Mouse (Mus musculus): ENCODE results near the gene Zfhx3. TPM values are rescaled to one million over a fixed set of nuclear protein-coding genes. Genes with fewer than 3 reads are reported as not detected.

Gene Zfhx3
- polyA plus RNA-seq, 1 experiment from 2014 or later, result 8.2 TPM

DNA sequence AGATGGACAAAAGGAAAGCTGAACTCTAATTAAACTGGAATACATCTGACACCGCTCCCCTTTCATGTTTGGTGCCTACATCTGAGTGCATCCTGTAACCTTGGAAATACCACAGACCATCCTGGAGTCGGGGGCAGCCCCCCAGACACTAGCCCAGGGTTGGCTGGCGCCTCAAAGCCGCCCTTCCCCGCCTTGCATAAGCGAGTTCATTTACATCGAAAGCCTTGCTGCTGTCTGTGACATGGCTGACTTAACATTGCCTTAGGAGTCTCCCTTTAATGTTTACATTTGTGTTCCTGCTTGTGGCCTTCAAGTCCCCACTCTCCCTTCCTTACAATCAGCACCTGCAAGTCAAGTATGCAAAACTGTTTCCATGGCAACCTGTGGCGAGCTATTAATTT is 876.8 kb downstream of the Zfhx3 start:
- 17% methylated on average over 8 of the region's 8 CpGs for WGBS
- TF ChIP-seq CTCF (IDR thresholded peaks at IDR 0.05) (no peak), EP300 (IDR thresholded peaks at IDR 0.05) (no peak)

DNA sequence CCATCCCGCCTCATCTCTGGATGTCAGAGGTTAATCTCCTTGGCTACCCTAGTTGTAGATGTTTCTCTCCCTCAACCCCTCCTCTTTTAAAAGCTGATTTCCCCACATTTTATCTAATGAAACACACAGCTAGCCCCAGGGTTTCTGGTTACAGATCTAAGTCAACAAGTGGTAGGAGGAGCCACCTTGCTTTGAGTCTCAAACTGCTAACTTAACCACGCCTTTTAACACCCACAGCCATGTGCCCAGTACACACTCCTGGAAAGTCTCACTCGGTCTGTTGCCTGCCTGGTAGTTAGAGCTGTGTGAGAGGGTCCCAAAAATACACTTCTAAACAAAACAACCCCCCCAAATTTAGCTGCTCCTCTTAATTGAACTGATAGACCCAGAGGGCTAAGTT is 877.4 kb downstream of the Zfhx3 start:
- DNase-seq (ENCODE audit: low spot score) (peak; percentile 78), ATAC-seq (peak; percentile 60)
- Histone ChIP-seq H3K4me2 (replicated peaks; ENCODE audit: low read depth, low read length) (peak overlapping the region; percentile 46; the same call in 1 of the 2 replicates), H3K4me3 (ENCODE audit: low read depth, low read length) (no peak overlapping the region), H3K9me3 (ENCODE audit: low read length) (no peaks in the 10 kb centered on the region), H3K36me3 (ENCODE audit: insufficient read depth, low read length) (no peaks in the 10 kb centered on the region), H3K27ac (ENCODE audit: low read length) (no peak overlapping the region; the same call in 1 of the 2 replicates), H3K4me1 (ENCODE audit: insufficient read depth, low read depth, low read length) (peaks cover 23% of the 10 kb centered on the region; the same call in 1 of the 2 replicates), H3K9ac (replicated peaks; ENCODE audit: low read depth) (no peak overlapping the region), H3K27me3 (replicated peaks; ENCODE audit: insufficient read depth, low read length) (no peaks in the 10 kb centered on the region)
- 10% methylated on average over 3 of the region's 3 CpGs for WGBS
- TF ChIP-seq EP300 (IDR thresholded peaks at IDR 0.05), result no peak
- TF ChIP-seq CTCF (IDR thresholded peaks at IDR 0.05), result no peak

More for the DNA sequence above, 876.8 kb downstream of the Zfhx3 start:
- no peak overlapping the region for H3K27ac ChIP-seq (ENCODE audit: low read length)
- H3K27me3 ChIP-seq (replicated peaks; ENCODE audit: insufficient read depth, low read length), result no peaks in the 10 kb centered on the region
- ATAC-seq (0 out of 2 replicates have a peak, but pooled peaks have one; percentile 21), DNase-seq (ENCODE audit: low spot score) (peak; percentile 82)
- H3K36me3 ChIP-seq (ENCODE audit: insufficient read depth, low read length), result no peaks in the 10 kb centered on the region
- H3K9me3 ChIP-seq (ENCODE audit: low read length), result no peaks in the 10 kb centered on the region
- H3K4me3 ChIP-seq (ENCODE audit: low read depth, low read length), result no peak overlapping the region
- no peak overlapping the region for H3K9ac ChIP-seq (replicated peaks; ENCODE audit: low read depth)
- H3K4me2 ChIP-seq (replicated peaks; ENCODE audit: low read depth, low read length), result no peak overlapping the region
- H3K4me1 ChIP-seq (ENCODE audit: insufficient read depth, low read depth, low read length), result peaks cover 23% of the 10 kb centered on the region; the same call in 1 of the 2 replicates

DNA sequence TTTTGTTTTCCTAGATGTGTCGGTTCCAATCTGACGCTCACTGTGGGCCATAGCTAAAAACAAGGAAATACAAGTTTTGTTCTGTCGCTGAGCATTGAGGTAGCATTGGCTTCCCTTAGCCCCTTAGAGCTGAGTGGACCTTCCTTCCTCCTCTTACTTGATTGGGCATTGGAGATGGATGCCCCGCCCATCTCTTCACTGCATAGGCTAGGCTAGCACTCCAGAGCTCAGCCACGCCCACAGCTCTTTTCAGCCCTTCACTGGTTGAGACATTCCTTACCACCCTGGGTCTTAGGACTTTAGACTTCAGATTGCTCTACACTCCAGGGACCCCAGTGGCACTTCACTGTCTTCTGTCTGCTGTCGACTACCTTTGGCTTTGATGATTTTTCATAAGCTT is 878.2 kb downstream of the Zfhx3 start:
- no peak overlapping the region for H3K9ac ChIP-seq (replicated peaks; ENCODE audit: low read depth)
- no peak for TF ChIP-seq EP300 (IDR thresholded peaks at IDR 0.05)
- 18% methylated on average over 6 of the region's 6 CpGs for WGBS

DNA sequence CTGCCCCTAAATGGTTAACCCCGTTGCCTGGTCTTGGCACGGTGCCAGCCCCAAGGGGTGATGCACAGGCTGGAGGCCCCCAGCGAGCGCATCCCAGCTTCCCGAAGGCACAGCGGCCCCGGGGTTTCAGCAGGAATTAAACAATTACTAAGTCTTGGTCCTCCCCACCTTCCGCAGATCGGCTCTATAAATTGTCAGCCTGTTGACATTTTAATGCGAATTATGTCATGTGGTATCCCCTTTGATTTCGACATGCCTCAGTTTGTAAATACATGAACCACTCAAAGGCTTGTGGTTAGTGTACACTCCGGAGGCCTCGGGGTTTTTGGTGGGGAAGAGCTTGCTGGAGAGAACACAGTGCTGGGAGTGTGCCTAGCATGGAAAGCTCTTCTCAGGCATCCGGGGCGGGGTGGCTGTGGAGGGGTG is 880.4 kb downstream of the Zfhx3 start:
- Histone ChIP-seq H3K36me3 (ENCODE audit: insufficient read depth, low read length) (no peaks in the 10 kb centered on the region), H3K9ac (replicated peaks; ENCODE audit: low read depth) (no peak overlapping the region), H3K27me3 (replicated peaks; ENCODE audit: insufficient read depth, low read length) (no peaks in the 10 kb centered on the region), H3K27ac (ENCODE audit: low read length) (peak overlapping the region; percentile 43; the same call in 1 of the 2 replicates), H3K4me2 (replicated peaks; ENCODE audit: low read depth, low read length) (peak overlapping the region; percentile 37; the same call in 1 of the 2 replicates), H3K9me3 (ENCODE audit: low read length) (no peaks in the 10 kb centered on the region), H3K4me1 (ENCODE audit: insufficient read depth, low read depth, low read length) (peaks cover 31% of the 10 kb centered on the region; the same call in 1 of the 2 replicates), H3K4me3 (ENCODE audit: low read depth, low read length) (no peak overlapping the region)
- 9% methylated on average over 15 of the region's 15 CpGs for WGBS
- DNase-seq (ENCODE audit: low spot score) (peak; percentile 89), ATAC-seq (peak; percentile 67)
- TF ChIP-seq CTCF (IDR thresholded peaks at IDR 0.05) (no peak), EP300 (IDR thresholded peaks at IDR 0.05) (peak; percentile 44; the same call in 1 of the 2 replicates)

More for the DNA sequence above, 878.2 kb downstream of the Zfhx3 start:
- ATAC-seq, result peak; percentile 90
- peak; percentile 92 for DNase-seq (ENCODE audit: low spot score)
- Histone ChIP-seq H3K9me3 (ENCODE audit: low read length) (no peaks in the 10 kb centered on the region), H3K27me3 (replicated peaks; ENCODE audit: insufficient read depth, low read length) (no peaks in the 10 kb centered on the region), H3K36me3 (ENCODE audit: insufficient read depth, low read length) (no peaks in the 10 kb centered on the region), H3K4me1 (ENCODE audit: insufficient read depth, low read depth, low read length) (peaks cover 23% of the 10 kb centered on the region; the same call in 1 of the 2 replicates), H3K4me3 (ENCODE audit: low read depth, low read length) (peak overlapping the region; percentile 12; the same call in 1 of the 2 replicates), H3K27ac (ENCODE audit: low read length) (peak overlapping the region; percentile 38; the same call in 1 of the 2 replicates), H3K4me2 (replicated peaks; ENCODE audit: low read depth, low read length) (peak overlapping the region; percentile 46)

DNA sequence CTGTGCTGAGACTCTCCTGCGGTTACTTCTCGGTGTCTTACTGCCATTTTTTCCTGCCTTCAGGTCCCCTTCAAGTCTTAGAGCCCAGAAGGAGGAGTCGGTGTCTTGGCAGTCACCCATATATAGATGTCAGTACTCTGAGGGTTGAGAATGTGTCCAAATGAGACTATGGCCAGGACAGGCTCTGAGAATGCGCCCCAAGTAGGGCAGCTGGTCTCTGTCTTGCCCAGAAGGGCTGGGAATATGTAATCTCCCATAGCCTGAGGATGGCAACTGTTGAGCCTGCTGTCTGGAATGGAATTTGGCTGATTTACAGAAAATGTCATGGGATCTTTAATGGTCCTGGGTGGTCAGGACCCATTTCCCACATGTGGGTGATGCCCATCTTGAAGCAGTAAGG is 881.6 kb downstream of the Zfhx3 start:
- Histone ChIP-seq H3K9ac (replicated peaks; ENCODE audit: low read depth) (no peak overlapping the region), H3K9me3 (ENCODE audit: low read length) (no peaks in the 10 kb centered on the region), H3K4me1 (ENCODE audit: insufficient read depth, low read depth, low read length) (peaks cover 30% of the 10 kb centered on the region; the same call in 1 of the 2 replicates), H3K4me2 (replicated peaks; ENCODE audit: low read depth, low read length) (no peak overlapping the region), H3K27me3 (replicated peaks; ENCODE audit: insufficient read depth, low read length) (no peaks in the 10 kb centered on the region), H3K4me3 (ENCODE audit: low read depth, low read length) (no peak overlapping the region), H3K36me3 (ENCODE audit: insufficient read depth, low read length) (no peaks in the 10 kb centered on the region), H3K27ac (ENCODE audit: low read length) (no peak overlapping the region)
- WGBS, result 77% methylated on average over 4 of the region's 4 CpGs
- DNase-seq (ENCODE audit: low spot score), result peak; percentile 27
- ATAC-seq, result no peak
- TF ChIP-seq EP300 (IDR thresholded peaks at IDR 0.05) (no peak), CTCF (IDR thresholded peaks at IDR 0.05) (no peak)

DNA sequence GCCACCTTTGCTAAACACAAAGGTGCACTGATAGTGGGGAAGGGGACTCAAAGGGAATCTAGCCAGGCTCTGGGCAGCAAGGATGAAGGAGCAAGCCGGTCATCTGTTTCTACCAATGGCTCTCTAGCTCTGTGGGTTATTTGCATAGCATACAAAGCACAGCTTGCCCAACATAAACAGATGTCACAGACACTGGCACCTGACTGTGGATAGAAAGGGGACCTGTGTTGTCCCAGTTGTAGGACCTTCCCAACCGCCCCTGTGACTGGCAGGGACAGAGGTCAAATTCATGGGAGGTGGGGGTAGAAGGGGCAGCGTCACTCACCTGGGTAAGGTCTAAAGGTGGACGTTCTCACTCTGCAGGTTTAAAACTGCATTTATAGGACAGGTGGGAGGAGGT is 884.0 kb downstream of the Zfhx3 start:
- no peak overlapping the region for H3K4me3 ChIP-seq (ENCODE audit: low read depth, low read length)
- no peak overlapping the region for H3K9ac ChIP-seq (replicated peaks; ENCODE audit: low read depth)
- ATAC-seq (no peak), DNase-seq (ENCODE audit: low spot score) (no peak)
- H3K36me3 ChIP-seq (ENCODE audit: insufficient read depth, low read length), result no peaks in the 10 kb centered on the region
- peaks cover 22% of the 10 kb centered on the region; the same call in 1 of the 2 replicates for H3K4me1 ChIP-seq (ENCODE audit: insufficient read depth, low read depth, low read length)
- no peak overlapping the region for H3K27ac ChIP-seq (ENCODE audit: low read length)
- no peaks in the 10 kb centered on the region for H3K27me3 ChIP-seq (replicated peaks; ENCODE audit: insufficient read depth, low read length)
- TF ChIP-seq EP300 (IDR thresholded peaks at IDR 0.05) (no peak), CTCF (IDR thresholded peaks at IDR 0.05) (no peak)
- no peak overlapping the region for H3K4me2 ChIP-seq (replicated peaks; ENCODE audit: low read depth, low read length)
- no peaks in the 10 kb centered on the region for H3K9me3 ChIP-seq (ENCODE audit: low read length)
- 72% methylated on average over 4 of the region's 4 CpGs for WGBS
